Mouse (Mus musculus): ENCODE measurements around the gene Palm2. TPM values are rescaled to one million over a fixed set of nuclear protein-coding genes. Genes with fewer than 3 reads are reported as not detected.

The Palm2 gene
- total and polyA plus RNA-seq, 2 experiments from 2014 or later, result 26.4 to 33.1 TPM

DNA sequence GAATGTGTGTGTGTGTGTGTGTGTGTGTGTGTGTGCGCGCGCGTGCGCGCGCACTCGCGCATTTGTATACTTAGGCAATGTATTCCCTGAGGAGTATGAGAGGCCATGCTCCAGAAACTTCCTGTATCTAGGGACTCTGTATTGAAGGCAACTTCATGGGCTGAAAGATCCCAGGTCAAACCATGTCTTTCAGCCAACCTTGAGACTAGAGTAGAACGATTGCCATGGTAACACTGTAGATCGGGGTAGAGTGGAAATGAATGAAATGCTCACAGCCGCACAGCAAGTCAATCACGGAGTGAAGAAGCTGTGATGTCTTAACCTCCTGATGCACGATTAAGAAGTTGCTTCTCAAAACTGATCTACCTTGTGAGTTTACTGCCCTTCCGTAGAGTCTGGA lies 89.4 kb downstream of the Palm2 start:
- DNase-seq (ENCODE audit: low spot score) (no peak), ATAC-seq (ENCODE audit: low FRiP score) (0 out of 2 replicates have a peak, but pooled peaks have one; percentile 7)
- WGBS, result 91% methylated on average over 15 of the region's 15 CpGs
- H3K4me2 ChIP-seq (ENCODE audit: low read depth, low read length, poor library complexity, severe bottlenecking), result no peak overlapping the region
- H3K27me3 ChIP-seq (ENCODE audit: insufficient read depth, low read length), result no peaks in the 10 kb centered on the region
- no peak for TF ChIP-seq CTCF (IDR thresholded peaks at IDR 0.05)
- no peaks in the 10 kb centered on the region for H3K36me3 ChIP-seq (ENCODE audit: insufficient read depth, low read length)
- H3K4me1 ChIP-seq (ENCODE audit: insufficient read depth, low read length), result no peaks in the 10 kb centered on the region
- H3K27ac ChIP-seq (ENCODE audit: low read depth, low read length), result no peak overlapping the region
- H3K4me3 ChIP-seq (ENCODE audit: low read depth, low read length), result no peak overlapping the region
- H3K9me3 ChIP-seq (ENCODE audit: low read length), result no peaks in the 10 kb centered on the region
- H3K9ac ChIP-seq (replicated peaks; ENCODE audit: low read length, poor library complexity, severe bottlenecking), result no peak overlapping the region

- ATAC-seq (ENCODE audit: low FRiP score) (no peak), DNase-seq (ENCODE audit: low spot score) (peak; percentile 25)
- Histone ChIP-seq H3K9ac (replicated peaks; ENCODE audit: low read length, poor library complexity, severe bottlenecking) (no peak overlapping the region), H3K4me1 (ENCODE audit: insufficient read depth, low read length) (no peaks in the 10 kb centered on the region), H3K4me3 (ENCODE audit: low read depth, low read length) (no peak overlapping the region), H3K36me3 (ENCODE audit: insufficient read depth, low read length) (no peaks in the 10 kb centered on the region), H3K9me3 (ENCODE audit: low read length) (no peaks in the 10 kb centered on the region), H3K27ac (ENCODE audit: low read depth, low read length) (no peak overlapping the region), H3K4me2 (ENCODE audit: low read depth, low read length, poor library complexity, severe bottlenecking) (no peak overlapping the region), H3K27me3 (ENCODE audit: insufficient read depth, low read length) (no peaks in the 10 kb centered on the region)
- TF ChIP-seq CTCF (IDR thresholded peaks at IDR 0.05), result no peak
- WGBS, result 70% methylated on average over 3 of the region's 3 CpGs
Observed at GRCm38 (mm10) chr4:57524461-57524860, 90.4 kb downstream of the Palm2 start.

DNA sequence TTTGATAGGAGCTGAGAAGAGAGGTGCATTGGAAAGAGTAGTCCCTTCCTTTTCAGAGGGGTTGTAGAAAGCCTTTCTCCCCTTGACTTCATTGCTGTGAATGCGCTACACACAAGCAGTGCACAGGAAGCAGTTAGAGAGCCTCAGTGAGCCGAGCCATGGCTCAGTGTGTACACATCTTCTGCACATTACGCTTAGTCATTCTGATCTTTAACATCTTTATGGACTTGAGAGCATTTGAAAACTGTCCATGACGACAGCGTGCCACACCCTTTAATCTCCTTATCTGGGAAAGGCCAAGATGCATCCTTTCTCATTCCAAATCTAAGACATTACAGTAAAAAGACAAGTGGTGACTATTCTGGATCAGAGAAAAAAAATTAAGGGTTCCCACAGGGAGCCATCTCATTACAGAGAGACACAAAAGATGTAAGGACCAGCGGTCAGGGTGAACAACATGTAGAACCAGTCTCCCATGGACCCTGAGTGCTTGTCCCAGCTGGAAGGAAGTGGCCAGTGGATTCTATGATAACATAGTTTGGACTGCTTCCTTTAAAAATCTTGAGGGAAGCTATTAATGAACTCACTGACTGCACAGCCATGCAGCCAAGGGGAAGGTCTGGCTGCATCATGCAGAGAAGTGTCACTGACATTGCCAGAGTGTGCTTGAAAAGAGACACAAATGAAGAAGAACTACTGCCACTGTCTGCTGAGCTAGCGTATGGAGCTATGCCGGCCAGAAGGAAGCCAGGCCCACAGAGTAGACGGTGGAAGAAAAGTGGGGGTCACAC lies 91.4 kb downstream of the Palm2 start:
- 74% methylated on average over 9 of the region's 9 CpGs for WGBS
- H3K4me2 ChIP-seq (ENCODE audit: low read depth, low read length, poor library complexity, severe bottlenecking), result no peak overlapping the region
- H3K27ac ChIP-seq (ENCODE audit: low read depth, low read length), result no peak overlapping the region
- no peaks in the 10 kb centered on the region for H3K9me3 ChIP-seq (ENCODE audit: low read length)
- TF ChIP-seq CTCF (IDR thresholded peaks at IDR 0.05), result no peak
- H3K36me3 ChIP-seq (ENCODE audit: insufficient read depth, low read length), result no peaks in the 10 kb centered on the region
- no peak overlapping the region for H3K4me3 ChIP-seq (ENCODE audit: low read depth, low read length)
- H3K9ac ChIP-seq (replicated peaks; ENCODE audit: low read length, poor library complexity, severe bottlenecking), result no peak overlapping the region
- DNase-seq (ENCODE audit: low spot score) (no peak), ATAC-seq (ENCODE audit: low FRiP score) (no peak)
- H3K27me3 ChIP-seq (ENCODE audit: insufficient read depth, low read length), result no peaks in the 10 kb centered on the region
- no peaks in the 10 kb centered on the region for H3K4me1 ChIP-seq (ENCODE audit: insufficient read depth, low read length)

GRCm38 (mm10) chr4:57528296-57528695 lies 94.2 kb downstream of the Palm2 start:
- H3K27me3 ChIP-seq (ENCODE audit: insufficient read depth, low read length), result no peaks in the 10 kb centered on the region
- no peak overlapping the region for H3K27ac ChIP-seq (ENCODE audit: low read depth, low read length)
- no peaks in the 10 kb centered on the region for H3K4me1 ChIP-seq (ENCODE audit: insufficient read depth, low read length)
- H3K4me3 ChIP-seq (ENCODE audit: low read depth, low read length), result no peak overlapping the region
- H3K4me2 ChIP-seq (ENCODE audit: low read depth, low read length, poor library complexity, severe bottlenecking), result no peak overlapping the region
- ATAC-seq (ENCODE audit: low FRiP score), result no peak
- no peak for TF ChIP-seq CTCF (IDR thresholded peaks at IDR 0.05)
- no peak overlapping the region for H3K9ac ChIP-seq (replicated peaks; ENCODE audit: low read length, poor library complexity, severe bottlenecking)
- H3K36me3 ChIP-seq (ENCODE audit: insufficient read depth, low read length), result no peaks in the 10 kb centered on the region
- DNase-seq (ENCODE audit: low spot score), result no peak
- H3K9me3 ChIP-seq (ENCODE audit: low read length), result no peaks in the 10 kb centered on the region

- Histone ChIP-seq H3K27me3 (ENCODE audit: insufficient read depth, low read length) (no peaks in the 10 kb centered on the region), H3K4me3 (ENCODE audit: low read depth, low read length) (no peak overlapping the region), H3K27ac (ENCODE audit: low read depth, low read length) (no peak overlapping the region), H3K9me3 (ENCODE audit: low read length) (no peaks in the 10 kb centered on the region), H3K4me2 (ENCODE audit: low read depth, low read length, poor library complexity, severe bottlenecking) (no peak overlapping the region), H3K36me3 (ENCODE audit: insufficient read depth, low read length) (no peaks in the 10 kb centered on the region), H3K9ac (replicated peaks; ENCODE audit: low read length, poor library complexity, severe bottlenecking) (no peak overlapping the region), H3K4me1 (ENCODE audit: insufficient read depth, low read length) (no peaks in the 10 kb centered on the region)
- WGBS, result 82% methylated on average over 6 of the region's 6 CpGs
- DNase-seq (ENCODE audit: low spot score) (no peak), ATAC-seq (ENCODE audit: low FRiP score) (no peak)
- TF ChIP-seq CTCF (IDR thresholded peaks at IDR 0.05), result no peak
Observed at GRCm38 (mm10) chr4:57533686-57534085, 99.6 kb downstream of the Palm2 start.

DNA sequence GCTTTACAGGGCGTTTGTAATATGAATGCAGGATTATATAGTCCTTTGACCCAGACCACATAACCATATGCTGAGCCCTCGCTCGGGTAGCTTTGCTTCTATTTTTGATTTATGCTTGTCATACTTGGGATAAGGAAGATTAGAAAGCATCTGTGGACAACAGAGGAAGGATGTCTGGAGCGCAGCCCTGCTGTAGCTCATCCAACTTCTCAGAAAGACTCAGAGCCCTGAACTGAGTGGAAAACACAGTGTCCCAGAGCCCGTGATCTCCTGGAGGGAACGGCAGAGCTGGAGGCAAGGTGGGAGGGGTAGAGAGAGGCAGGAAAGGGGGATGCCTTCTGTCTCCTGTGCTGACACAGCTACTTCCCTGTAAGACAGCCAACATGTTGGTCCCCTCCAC lies 100.2 kb downstream of the Palm2 start:
- WGBS, result 64% methylated on average over 6 of the region's 6 CpGs
- ATAC-seq (ENCODE audit: low FRiP score) (no peak), DNase-seq (ENCODE audit: low spot score) (no peak)
- Histone ChIP-seq H3K27me3 (ENCODE audit: insufficient read depth, low read length) (no peaks in the 10 kb centered on the region), H3K27ac (ENCODE audit: low read depth, low read length) (no peak overlapping the region), H3K36me3 (ENCODE audit: insufficient read depth, low read length) (no peaks in the 10 kb centered on the region), H3K9ac (replicated peaks; ENCODE audit: low read length, poor library complexity, severe bottlenecking) (no peak overlapping the region), H3K4me1 (ENCODE audit: insufficient read depth, low read length) (no peaks in the 10 kb centered on the region), H3K9me3 (ENCODE audit: low read length) (no peaks in the 10 kb centered on the region), H3K4me2 (ENCODE audit: low read depth, low read length, poor library complexity, severe bottlenecking) (no peak overlapping the region), H3K4me3 (ENCODE audit: low read depth, low read length) (no peak overlapping the region)
- TF ChIP-seq CTCF (IDR thresholded peaks at IDR 0.05), result no peak
